ENCODE assay signal across 10 mouse cellular contexts in the genomic region with DNA sequence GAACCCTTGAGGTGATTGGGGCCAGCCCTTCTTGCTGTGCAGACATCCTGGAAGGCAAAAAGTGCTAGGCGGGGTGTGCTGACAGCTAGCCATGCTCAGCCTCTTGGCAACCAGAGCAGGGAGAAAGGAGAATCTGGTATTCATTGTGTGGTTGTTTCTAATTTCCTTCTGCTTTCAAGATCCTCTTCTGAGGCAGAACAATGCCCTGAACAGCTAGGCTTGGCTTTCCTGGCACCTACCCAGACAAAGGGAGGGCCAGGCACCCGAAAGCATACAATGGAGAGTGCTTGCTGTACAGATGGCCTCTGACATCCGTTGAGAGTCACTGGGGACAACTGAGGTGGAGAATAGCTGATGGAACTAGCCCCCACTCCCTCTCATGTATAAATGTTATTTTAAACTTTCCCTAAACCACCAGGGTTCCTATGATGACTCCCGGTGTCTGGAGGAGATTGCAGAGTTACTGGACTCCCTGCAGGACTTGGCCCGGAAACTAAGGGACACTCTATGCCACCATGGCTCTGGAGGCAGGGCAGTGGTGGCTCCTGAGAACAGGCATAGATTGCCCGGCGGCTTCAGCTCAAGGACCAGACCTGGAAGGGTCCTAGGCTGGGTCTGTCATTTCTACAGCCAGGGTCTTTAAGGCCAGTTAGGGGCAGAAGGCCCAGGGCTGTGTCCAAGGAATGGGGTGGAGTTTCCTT. TPM values are rescaled to one million over a fixed set of nuclear protein-coding genes. Genes with fewer than 3 reads are reported as not detected.
DNase-seq lines count a peak whose midpoint lies in the region; ATAC-seq and TF ChIP-seq lines count a peak whose summit lies in the region.
"Had no signal": no experiment of that assay in that cellular context is flagged by ENCODE, and none has a peak within 500 bp of the region (broad histone marks: within the 10 kb centered on the region; RNA-seq: fewer than 3 reads in every experiment).

No protein-coding gene starts in this region.

- 60% methylated on average over 7 of the region's 7 CpGs for WGBS in heart, embryonic 10.5 days
- 52% methylated on average over 7 of the region's 7 CpGs for WGBS in kidney, adult 2 months

- H3K9me3 ChIP-seq in heart, embryonic 10.5 days, result no peaks in the 10 kb centered on the region

- no peaks in the 10 kb centered on the region for H3K36me3 ChIP-seq in heart, embryonic 10.5 days
- H3K36me3 ChIP-seq in kidney, adult 2 months (ENCODE audit: control insufficient read depth, insufficient read depth, low read length), result no peaks in the 10 kb centered on the region

- no peaks in the 10 kb centered on the region for H3K27me3 ChIP-seq in heart, embryonic 10.5 days (ENCODE audit: insufficient read depth, poor library complexity, severe bottlenecking)
- no peaks in the 10 kb centered on the region for H3K27me3 ChIP-seq in kidney, adult 2 months (replicated peaks; ENCODE audit: control insufficient read depth, insufficient read depth, low read length)
- H3K27me3 ChIP-seq: Patski had no signal

- DNase-seq in left cerebral cortex, adult 2 months (ENCODE audit: extremely low spot score in 1 of 2, low spot score in 2 of 2), result peak in 1 of 2 experiments; percentile 28
- DNase-seq in left cerebral cortex, adult 11 months (ENCODE audit: low spot score), result no peak
- peak; percentile 13 for DNase-seq in cerebellum, adult 9-10 months
- no peak for DNase-seq in heart, embryonic 10.5 days (ENCODE audit: low spot score)
- peak; percentile 85 for DNase-seq in kidney, adult 2 months
- peak; percentile 85 to 87 for DNase-seq in lung, adult 18-20 months
- DNase-seq in ovary, postnatal 36 days (ENCODE audit: low spot score), result peak; percentile 45

- ATAC-seq in inflammation-experienced regulatory T-cells, adult 6 months, result no peak
- ATAC-seq: Patski had no signal

- no peak for TF ChIP-seq CTCF in left cerebral cortex, adult 2 months (IDR thresholded peaks at IDR 0.05)
- no peak for TF ChIP-seq CTCF in kidney, adult 2 months (conservative IDR thresholded peaks at IDR 0.05; ENCODE audit: insufficient read depth, insufficient read length, low read depth, low read length)

- H3K4me3 ChIP-seq in left cerebral cortex, adult 2 months, result no peak overlapping the region
- H3K4me3 ChIP-seq in heart, embryonic 10.5 days, result no peak overlapping the region
- no peak overlapping the region for H3K4me3 ChIP-seq in kidney, adult 2 months (ENCODE audit: insufficient read depth, low read depth, low read length)

- intact Hi-C loops in left cerebral cortex, adult 2 months (cut with DNase I), result no loop called here

- peaks cover 36% of the 10 kb centered on the region for H3K4me1 ChIP-seq in heart, embryonic 10.5 days
- peaks cover 6% of the 10 kb centered on the region; the same call in 1 of the 2 replicates for H3K4me1 ChIP-seq in kidney, adult 2 months (ENCODE audit: control insufficient read depth, insufficient read depth, low read length)

- H3K27ac ChIP-seq in left cerebral cortex, adult 2 months, result peak overlapping the region; percentile 22; the same call in 1 of the 2 replicates
- peak overlapping the region; percentile 43 for H3K27ac ChIP-seq in heart, embryonic 10.5 days
- peak overlapping the region; percentile 85 for H3K27ac ChIP-seq in kidney, adult 2 months (ENCODE audit: insufficient read depth, low read depth, low read length)

- no peak for TF ChIP-seq POLR2A in kidney, adult 2 months (IDR thresholded peaks at IDR 0.05; ENCODE audit: low read depth, low read length)

RNA-seq across cellular contexts. Expression of a gene that starts 16.2 kb away (rescaled TPM):
- not detected for total RNA-seq in left cerebral cortex, adult 2 months (2021)
- not detected in 2 replicates for polyA plus RNA-seq in heart, embryonic 10.5 days (2016; fragmentation: Nextera tagmentation; extraction: Ambion mirVana)
- 0.22 TPM in 1 of 2 replicates, not detected in the other for polyA plus RNA-seq in kidney, adult 2 months (2012; rRNA removed)
- not detected for polyA plus RNA-seq in inflammation-experienced regulatory T-cells, adult 6 months (2017; shearing (Covaris generic))
- total RNA-seq: left cerebral cortex, adult 18-20 months had no signal
- polyA plus RNA-seq: Patski had no signal

Comparison
In these comparisons a context has a peak if more than half of its experiments do, and no peak if none do; other contexts are left out.
1. DNase-seq: peak in cerebellum, adult 9-10 months (single experiment), kidney, adult 2 months (single experiment), lung, adult 18-20 months (2 of 2) and ovary, postnatal 36 days (single experiment); none in left cerebral cortex, adult 11 months (single experiment) and heart, embryonic 10.5 days (single experiment).
2. H3K27ac ChIP-seq: peak in every context shown above with its lines; median percentile 85 in kidney, adult 2 months; 43 in heart, embryonic 10.5 days; 22 in left cerebral cortex, adult 2 months.